Mouse (Mus musculus) MEL (cell line): Measurements from ENCODE around the gene Defb41. TPM values are rescaled to one million over a fixed set of nuclear protein-coding genes. Genes with fewer than 3 reads are reported as not detected.
"Not testable (repeated sequence)": the region's sequence is repeated elsewhere in the genome, so short reads cannot be mapped to it uniquely, and the experiment has no call there.

Experiments
- DNase-seq: peaks from one replicate; pipeline ENCODE4 v3.0.0; 2011; ENCODE audit warnings: low read depth, low spot score
- H3K27ac ChIP-seq: 2 replicates; pipeline ENCODE4 v1.5.1; 2012; ENCODE audit warnings: low read depth, mild to moderate bottlenecking, control low read depth, low read length, moderate library complexity; ENCODE audit not compliant: control insufficient read depth
- H3K27me3 ChIP-seq, 2 experiments: fragments of 150-350 bp in 1 of 2; sonication (generic) in 1 of 2; 2 replicates each; pipeline ENCODE4 v1.6.1; 2012; ENCODE audit warnings: low read length in 2 of 2, mild to moderate bottlenecking in 2 of 2, improper control_type of control experiment in 1 of 2, moderate library complexity in 1 of 2; ENCODE audit not compliant: insufficient read depth in 2 of 2, control insufficient read depth in 1 of 2
- H3K36me3 ChIP-seq, 2 experiments: 2 replicates each; pipeline ENCODE4 v1.6.1; 2012 to 2014; ENCODE audit warnings: low read length in 2 of 2, improper control_type of control experiment in 1 of 2, inconsistent platforms in 1 of 2, mild to moderate bottlenecking in 1 of 2; ENCODE audit not compliant: insufficient read depth in 2 of 2, control insufficient read depth in 1 of 2
- H3K4me1 ChIP-seq, 2 experiments: fragments of 150-350 bp in 1 of 2; sonication (generic) in 1 of 2; 2 replicates each; pipeline ENCODE4 v1.6.1; 2012; ENCODE audit warnings: low read length in 2 of 2, improper control_type of control experiment in 1 of 2, mild to moderate bottlenecking in 1 of 2; ENCODE audit not compliant: insufficient read depth in 2 of 2, control insufficient read depth in 1 of 2
- H3K4me3 ChIP-seq, 2 experiments: fragments of 150-350 bp in 1 of 2; sonication (generic) in 1 of 2; 2 replicates each; pipeline ENCODE4 v1.5.1; 2012; ENCODE audit warnings: low read depth in 2 of 2, low read length in 2 of 2, mild to moderate bottlenecking in 2 of 2, moderate library complexity in 2 of 2, control low read depth in 1 of 2, improper control_type of control experiment in 1 of 2; ENCODE audit not compliant: control insufficient read depth in 1 of 2, insufficient read depth in 1 of 2
- H3K79me2 ChIP-seq: 2 replicates; pipeline ENCODE4 v1.6.1; 2012; ENCODE audit warnings: mild to moderate bottlenecking, low read length, moderate library complexity; ENCODE audit not compliant: control insufficient read depth, poor library complexity, insufficient read depth
- H3K9ac ChIP-seq: 2 replicates; pipeline ENCODE4 v1.6.1; 2012; ENCODE audit warnings: low read depth, mild to moderate bottlenecking, control low read depth, low read length, moderate library complexity; ENCODE audit not compliant: control insufficient read depth, poor library complexity, severe bottlenecking
- H3K9me3 ChIP-seq: fragments of 150-350 bp; sonication (generic); replicated peaks from 2 replicates; pipeline ENCODE4 v1.6.1; 2012; ENCODE audit warnings: mild to moderate bottlenecking, low read length, improper control_type of control experiment, moderate library complexity; ENCODE audit not compliant: insufficient read depth
- BHLHE40 ChIP-seq: IDR thresholded peaks from 2 replicates; pipeline ENCODE4 v1.6.1; 2012; ENCODE audit warnings: low read depth, mild to moderate bottlenecking, inconsistent platforms, low read length, improper control_type of control experiment, borderline replicate concordance
- CHD2 ChIP-seq: IDR thresholded peaks from 2 replicates; pipeline ENCODE4 v1.6.1; 2011; ENCODE audit warnings: low read length, improper control_type of control experiment
- E2F4 ChIP-seq: IDR thresholded peaks from 2 replicates; pipeline ENCODE4 v1.6.1; 2011; ENCODE audit warnings: low read depth, low read length, improper control_type of control experiment, borderline replicate concordance
- EP300 ChIP-seq, 2 experiments: IDR thresholded peaks; 2 replicates each; pipeline ENCODE4 v1.6.1; 2011; ENCODE audit warnings: improper control_type of control experiment in 2 of 2, low read length in 2 of 2, low read depth in 1 of 2, mild to moderate bottlenecking in 1 of 2
- ETS1 ChIP-seq: IDR thresholded peaks from 2 replicates; pipeline ENCODE4 v1.6.1; 2012; ENCODE audit warnings: low read depth, mild to moderate bottlenecking, inconsistent platforms, low read length, improper control_type of control experiment, moderate library complexity
- GATA1 ChIP-seq: IDR thresholded peaks from 2 replicates; pipeline ENCODE4 v1.6.1; 2011; ENCODE audit warnings: low read depth, low read length, improper control_type of control experiment
- HCFC1 ChIP-seq: IDR thresholded peaks from 2 replicates; pipeline ENCODE4 v1.6.1; 2012; ENCODE audit warnings: low read depth, mild to moderate bottlenecking, inconsistent platforms, low read length, improper control_type of control experiment, moderate library complexity
- KAT2A ChIP-seq: conservative IDR thresholded peaks from 2 replicates; pipeline ENCODE4 v1.6.1; 2012; ENCODE audit warnings: low read depth, low read length, improper control_type of control experiment, inconsistent platforms
- MAX ChIP-seq: IDR thresholded peaks from 2 replicates; pipeline ENCODE4 v1.6.1; 2011; ENCODE audit warnings: low read length, improper control_type of control experiment
- NELFE ChIP-seq: IDR thresholded peaks from 2 replicates; pipeline ENCODE4 v1.6.1; 2011; ENCODE audit warnings: low read depth, low read length, improper control_type of control experiment
- POLR2A ChIP-seq, 2 experiments: IDR thresholded peaks; 2 replicates each; pipeline ENCODE4 v1.6.1; 2011 to 2012; ENCODE audit warnings: low read length in 2 of 2, mild to moderate bottlenecking in 2 of 2, control low read depth in 1 of 2, improper control_type of control experiment in 1 of 2, low read depth in 1 of 2, moderate library complexity in 1 of 2; ENCODE audit not compliant: control insufficient read depth in 1 of 2, insufficient read depth in 1 of 2, poor library complexity in 1 of 2
- POLR2AphosphoS2 ChIP-seq: IDR thresholded peaks from 2 replicates; pipeline ENCODE4 v1.6.1; 2011; ENCODE audit warnings: low read length, improper control_type of control experiment
- RAD21 ChIP-seq: IDR thresholded peaks from 2 replicates; pipeline ENCODE4 v1.6.1; 2011; ENCODE audit warnings: mild to moderate bottlenecking, low read depth, low read length, improper control_type of control experiment
- RCOR1 ChIP-seq: IDR thresholded peaks from 2 replicates; pipeline ENCODE4 v1.6.1; 2012; ENCODE audit warnings: low read depth, mild to moderate bottlenecking, inconsistent platforms, low read length, improper control_type of control experiment
- TAL1 ChIP-seq: IDR thresholded peaks from 2 replicates; pipeline ENCODE4 v1.6.1; 2012; ENCODE audit warnings: mild to moderate bottlenecking, inconsistent platforms, low read length, moderate library complexity, mixed read lengths
- UBTF ChIP-seq: IDR thresholded peaks from 2 replicates; pipeline ENCODE4 v1.6.1; 2012; ENCODE audit warnings: low read depth, mild to moderate bottlenecking, inconsistent platforms, low read length, improper control_type of control experiment, moderate library complexity, borderline replicate concordance; ENCODE audit not compliant: insufficient read depth
- USF1 ChIP-seq: IDR thresholded peaks from 2 replicates; pipeline ENCODE4 v1.6.1; 2014; ENCODE audit warnings: low read depth, mild to moderate bottlenecking, inconsistent platforms, low read length, improper control_type of control experiment, moderate library complexity
- ZC3H11A ChIP-seq: IDR thresholded peaks from 2 replicates; pipeline ENCODE4 v1.6.1; 2012; ENCODE audit warnings: low read depth, mild to moderate bottlenecking, inconsistent platforms, low read length, improper control_type of control experiment
- ZKSCAN1 ChIP-seq: IDR thresholded peaks from 2 replicates; pipeline ENCODE4 v1.6.1; 2012; ENCODE audit warnings: low read depth, mild to moderate bottlenecking, inconsistent platforms, low read length, improper control_type of control experiment, moderate library complexity
- ZMIZ1 ChIP-seq: IDR thresholded peaks from 2 replicates; pipeline ENCODE4 v1.6.1; 2012; ENCODE audit warnings: low read depth, mild to moderate bottlenecking, inconsistent platforms, low read length, improper control_type of control experiment, moderate library complexity
- polyA plus RNA-seq, 2 experiments: library from polyadenylated mRNA; stranded (reverse) in 1 of 2; unstranded in 1 of 2; fragments of >175 nt in 1 of 2; fragments of >200 nt in 1 of 2; gene quantifications; 2 replicates each; pipeline versions ENCODE4 v1.2.1 to v1.2.4; 2012; ENCODE audit warnings: low replicate concordance in 2 of 2, low read depth in 1 of 2; ENCODE audit not compliant: insufficient read length in 2 of 2, insufficient read depth in 1 of 2, missing spikeins in 1 of 2
- total RNA-seq: library from RNA; depleted of rRNA; stranded (reverse); fragments of 300-350 nt; gene quantifications from 2 replicates; pipeline ENCODE4 v1.2.3, GENCODE M21; 2012

The Defb41 gene
- total and polyA plus RNA-seq, 3 experiments = not detected

- DNase-seq = no peak
- no peaks in the 10 kb centered on the region for H3K36me3 ChIP-seq
Observed at GRCm38 (mm10) chr1:18268845-18269244, 3.9 kb upstream of the Defb41 start.

GRCm38 (mm10) chr1:18245801-18246580 is 18.9 kb downstream of the Defb41 start:
- H3K4me1 ChIP-seq = not testable (repeated sequence)

More at GRCm38 (mm10) chr1:18268845-18269244, 3.9 kb upstream of the Defb41 start:
- Histone ChIP-seq H3K27me3 (no peaks in the 10 kb centered on the region), H3K4me3 (no peak overlapping the region), H3K9ac (no peak overlapping the region), H3K4me1 (no peaks in the 10 kb centered on the region), H3K27ac (no peak overlapping the region), H3K9me3 (no peaks in the 10 kb centered on the region), H3K79me2 (no peaks in the 10 kb centered on the region)
- TF ChIP-seq POLR2AphosphoS2 = no peak
- TF ChIP-seq GATA1 = no peak
- no peak for TF ChIP-seq EP300 (IDR thresholded peaks at IDR 0.05; ENCODE audit: low read depth in 1 of 2, low read length in 2 of 2)
- no peak for TF ChIP-seq MAX
- TF ChIP-seq KAT2A = no peak
- TF ChIP-seq ZC3H11A = no peak
- TF ChIP-seq BHLHE40 = no peak
- TF ChIP-seq ETS1 = no peak
- no peak for TF ChIP-seq RCOR1
- TF ChIP-seq UBTF = no peak
- TF ChIP-seq HCFC1 = no peak
- no peak for TF ChIP-seq TAL1
- no peak for TF ChIP-seq ZKSCAN1
- TF ChIP-seq E2F4 = no peak
- TF ChIP-seq NELFE = no peak
- TF ChIP-seq CHD2 = no peak
- TF ChIP-seq ZMIZ1 = no peak
- TF ChIP-seq USF1 = no peak
- TF ChIP-seq POLR2A (IDR thresholded peaks at IDR 0.05; ENCODE audit: control insufficient read depth in 1 of 2, insufficient read depth in 1 of 2, low read depth in 1 of 2, low read length in 2 of 2, poor library complexity in 1 of 2) = no peak
- no peak for TF ChIP-seq RAD21

More at GRCm38 (mm10) chr1:18245801-18246580, 18.9 kb downstream of the Defb41 start:
- not testable (repeated sequence) for H3K79me2 ChIP-seq, H3K9ac ChIP-seq, H3K27me3 ChIP-seq, DNase-seq, H3K4me3 ChIP-seq, H3K27ac ChIP-seq, H3K36me3 ChIP-seq, H3K9me3 ChIP-seq
